Mouse (Mus musculus): ENCODE data around the gene S100a7a.

DNA sequence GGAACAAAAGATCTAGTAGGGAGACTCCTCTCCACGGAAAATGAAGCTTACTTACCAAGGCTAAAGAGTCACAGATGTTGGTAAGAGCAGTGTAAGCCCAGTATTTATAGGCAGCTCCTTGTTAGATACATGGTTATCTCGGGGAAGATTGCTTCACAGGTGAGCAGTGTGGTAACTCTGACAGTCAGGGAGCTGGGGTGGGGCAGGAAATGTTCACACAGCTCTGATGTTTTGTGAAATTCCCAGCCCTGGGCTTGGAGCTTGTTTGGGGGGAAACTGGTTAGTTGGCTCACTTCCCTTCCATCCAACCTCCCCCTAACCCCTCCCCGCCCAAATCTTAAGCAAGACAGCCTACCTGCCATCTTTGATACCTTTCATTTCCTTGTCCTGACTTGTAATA is 41.8 kb downstream of the S100a7a start, which contains the start of gene S100a9:
- no peak for TF ChIP-seq CTCF (IDR thresholded peaks at IDR 0.05; ENCODE audit: low read depth, low read length)
- TF ChIP-seq POLR2A (IDR thresholded peaks at IDR 0.05; ENCODE audit: extremely low read depth, insufficient read depth, low read length) = no peak

All from liver, adult 2 months (tissue).